Mouse (Mus musculus): ENCODE results near the gene Slc9a1.
A peak's percentile ranks its signal among the peaks of the same experiment; 100 is the strongest.

Gene Slc9a1

GRCm38 (mm10) chr4:133442194-133442593, 72.7 kb downstream of the Slc9a1 start:
- DNase-seq, result no peak

GRCm38 (mm10) chr4:133443085-133443484, 73.6 kb downstream of the Slc9a1 start:
- no peak for DNase-seq

GRCm38 (mm10) chr4:133445727-133446126, 76.2 kb downstream of the Slc9a1 start:
- no peak for DNase-seq

- no peak for DNase-seq
These were observed 77.9 kb downstream of the Slc9a1 start for GRCm38 (mm10) chr4:133447366-133447765.

- DNase-seq, result no peak
These were observed 78.5 kb downstream of the Slc9a1 start for GRCm38 (mm10) chr4:133447967-133448366.

GRCm38 (mm10) chr4:133448708-133449388, 79.3 kb downstream of the Slc9a1 start:
- DNase-seq, result no peak

GRCm38 (mm10) chr4:133449726-133450125, 80.2 kb downstream of the Slc9a1 start:
- DNase-seq, result no peak

- DNase-seq, result peak; percentile 49
These were observed 82.0 kb downstream of the Slc9a1 start for GRCm38 (mm10) chr4:133451536-133451935.

- DNase-seq, result no peak
These were observed 82.9 kb downstream of the Slc9a1 start for GRCm38 (mm10) chr4:133452433-133452832.

GRCm38 (mm10) chr4:133458044-133458443, 88.5 kb downstream of the Slc9a1 start:
- no peak for DNase-seq

GRCm38 (mm10) chr4:133460006-133460405, 90.5 kb downstream of the Slc9a1 start:
- no peak for DNase-seq

GRCm38 (mm10) chr4:133460796-133461325, 91.4 kb downstream of the Slc9a1 start:
- no peak for DNase-seq

- DNase-seq, result no peak
These were observed 91.9 kb downstream of the Slc9a1 start for GRCm38 (mm10) chr4:133461362-133461761.

- DNase-seq, result peak; percentile 61
These were observed 93.7 kb downstream of the Slc9a1 start for GRCm38 (mm10) chr4:133463184-133463583.

GRCm38 (mm10) chr4:133468080-133468479, 98.6 kb downstream of the Slc9a1 start:
- peak; percentile 79 for DNase-seq

GRCm38 (mm10) chr4:133469122-133469521, 99.6 kb downstream of the Slc9a1 start:
- no peak for DNase-seq

- DNase-seq, result no peak
These were observed 101.8 kb downstream of the Slc9a1 start for GRCm38 (mm10) chr4:133471135-133471821.

Measured in layer of hippocampus, adult 9-11 months (tissue).